Mouse (Mus musculus): ENCODE results near the gene Slit3. TPM values are rescaled to one million over a fixed set of nuclear protein-coding genes. Genes with fewer than 3 reads are reported as not detected.

The Slit3 gene
- polyA plus RNA-seq, 1 experiment from 2014 or later: 0.03 TPM

- no peak for TF ChIP-seq CTCF (IDR thresholded peaks at IDR 0.05)
- CTCF ChIA-PET: no interaction called here
- ATAC-seq (no peak), DNase-seq (ENCODE audit: low read depth, low spot score) (no peak)
- H3K27me3 ChIP-seq: no peaks in the 10 kb centered on the region
- POLR2A ChIA-PET: no interaction called here
- in situ Hi-C loops (cut with MboI; ENCODE audit: low pct_unique_long_range_greater_than_20kb): no loop called here
Measured at GRCm38 (mm10) chr11:35155281-35155680, 34.3 kb downstream of the Slit3 start.

DNA sequence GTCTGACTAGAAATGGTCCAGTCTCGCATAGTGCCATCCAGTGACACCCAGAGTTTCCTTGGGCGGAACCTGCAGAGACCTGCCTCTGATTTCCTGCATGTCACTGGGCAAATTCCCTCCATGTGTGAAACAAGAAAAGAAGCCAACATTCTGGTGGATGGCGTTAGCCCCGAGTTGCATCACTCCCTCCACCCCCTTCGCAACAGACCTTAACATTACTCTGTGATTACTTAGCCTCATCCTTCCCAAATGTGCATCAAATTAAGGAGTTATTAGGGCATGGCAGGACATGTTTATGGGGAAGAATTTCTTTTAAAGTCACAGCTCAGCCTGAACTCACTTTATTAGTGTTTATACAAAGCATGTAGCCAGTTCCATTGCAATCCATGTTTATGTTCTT, 35.7 kb downstream of the Slit3 start:
- TF ChIP-seq CTCF (IDR thresholded peaks at IDR 0.05): no peak
- CTCF ChIA-PET: no interaction called here
- H3K27me3 ChIP-seq: no peaks in the 10 kb centered on the region
- DNase-seq (ENCODE audit: low read depth, low spot score) (no peak), ATAC-seq (no peak)
- in situ Hi-C loops (cut with MboI; ENCODE audit: low pct_unique_long_range_greater_than_20kb): no loop called here
- POLR2A ChIA-PET: no interaction called here

DNA sequence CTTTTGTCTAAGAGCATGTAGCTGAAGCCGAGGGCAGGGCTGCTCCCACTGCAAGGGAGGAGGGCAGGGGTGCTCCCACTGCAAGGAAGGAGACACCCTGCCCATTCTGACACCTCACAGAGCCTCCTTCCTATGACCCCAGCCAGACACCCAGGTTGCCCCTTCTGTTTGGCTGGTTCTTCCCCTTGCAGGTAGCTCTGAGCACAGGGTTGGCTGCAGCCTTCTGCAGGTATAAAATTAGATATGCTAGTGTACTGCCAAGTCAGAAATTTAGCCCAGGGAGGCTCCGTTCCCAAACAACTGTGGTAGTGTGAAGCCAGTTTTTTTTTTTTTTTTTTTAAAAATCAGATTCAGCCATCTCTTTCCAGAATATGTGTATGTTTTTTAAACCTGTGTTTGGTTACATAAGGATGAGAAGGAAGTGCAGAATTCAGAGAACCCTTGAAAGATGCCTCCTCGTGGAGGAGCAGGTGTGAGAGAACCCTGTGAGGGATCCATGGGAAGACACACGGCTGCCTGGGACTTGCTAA, 39.7 kb downstream of the Slit3 start:
- in situ Hi-C loops (cut with MboI; ENCODE audit: low pct_unique_long_range_greater_than_20kb): no loop called here
- no peak for DNase-seq (ENCODE audit: low read depth, low spot score)
- no peaks in the 10 kb centered on the region for H3K27me3 ChIP-seq
- ChIA-PET CTCF (no interaction called here), POLR2A (no interaction called here)
- no peak for ATAC-seq
- no peak for TF ChIP-seq CTCF (IDR thresholded peaks at IDR 0.05)

DNA sequence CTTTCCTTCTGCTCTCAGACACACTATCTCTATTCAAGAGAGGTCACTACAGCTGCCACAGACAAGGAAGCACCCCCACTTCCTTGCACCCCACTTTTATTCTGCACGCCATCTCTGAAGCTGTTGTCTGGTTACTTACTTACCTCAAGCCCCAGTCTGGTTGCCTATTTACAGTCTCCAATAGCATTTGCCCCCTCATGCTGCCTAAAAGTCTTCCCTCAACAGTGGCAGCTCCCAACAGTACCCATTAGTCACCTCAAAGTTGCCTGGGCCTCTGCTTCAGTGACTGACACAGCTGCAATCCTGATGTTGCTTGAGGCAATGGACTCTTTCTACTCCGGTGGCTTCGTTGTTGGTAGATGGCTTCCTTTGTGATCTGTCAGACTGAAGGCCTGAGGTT, 42.4 kb downstream of the Slit3 start:
- ChIA-PET CTCF (no interaction called here), POLR2A (interaction anchor here (0.7 kb wide), 1 partner anchor 439 kb away, joined by 3 read pairs; no protein-coding TSS in a partner anchor)
- no peak for ATAC-seq
- peaks cover 3% of the 10 kb centered on the region for H3K27me3 ChIP-seq
- TF ChIP-seq CTCF (IDR thresholded peaks at IDR 0.05): no peak
- in situ Hi-C loops (cut with MboI; ENCODE audit: low pct_unique_long_range_greater_than_20kb): no loop called here
- no peak for DNase-seq (ENCODE audit: low read depth, low spot score)

DNA sequence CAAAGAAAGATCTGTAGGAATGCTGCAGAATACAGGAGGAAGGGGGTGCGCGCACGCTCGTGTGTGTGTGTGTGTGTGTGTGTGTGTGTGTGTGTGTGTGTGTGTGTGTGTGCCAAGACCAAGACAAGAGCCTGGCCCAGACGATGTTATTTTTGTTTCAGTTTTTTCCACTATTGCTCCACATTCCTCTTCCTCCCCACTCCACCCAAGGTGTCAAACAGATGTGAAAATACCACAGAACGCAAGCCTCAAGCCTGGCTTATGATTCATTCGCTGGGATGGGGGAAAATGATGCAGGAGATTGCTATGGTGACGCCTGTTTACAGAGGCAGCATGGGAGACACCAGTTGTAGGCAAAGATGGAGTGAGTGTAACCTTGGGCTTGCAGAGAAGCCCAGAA, 46.2 kb downstream of the Slit3 start:
- ChIA-PET POLR2A (no interaction called here), CTCF (no interaction called here)
- DNase-seq (ENCODE audit: low read depth, low spot score) (no peak), ATAC-seq (no peak)
- in situ Hi-C loops (cut with MboI; ENCODE audit: low pct_unique_long_range_greater_than_20kb): no loop called here
- TF ChIP-seq CTCF (IDR thresholded peaks at IDR 0.05): no peak
- H3K27me3 ChIP-seq: peaks cover 3% of the 10 kb centered on the region

- ATAC-seq (no peak), DNase-seq (ENCODE audit: low read depth, low spot score) (no peak)
- no peak for TF ChIP-seq CTCF (IDR thresholded peaks at IDR 0.05)
- ChIA-PET POLR2A (no interaction called here), CTCF (no interaction called here)
- H3K27me3 ChIP-seq: peaks cover 8% of the 10 kb centered on the region
- in situ Hi-C loops (cut with MboI; ENCODE audit: low pct_unique_long_range_greater_than_20kb): no loop called here
Measured at GRCm38 (mm10) chr11:35171505-35171904, 50.5 kb downstream of the Slit3 start.

DNA sequence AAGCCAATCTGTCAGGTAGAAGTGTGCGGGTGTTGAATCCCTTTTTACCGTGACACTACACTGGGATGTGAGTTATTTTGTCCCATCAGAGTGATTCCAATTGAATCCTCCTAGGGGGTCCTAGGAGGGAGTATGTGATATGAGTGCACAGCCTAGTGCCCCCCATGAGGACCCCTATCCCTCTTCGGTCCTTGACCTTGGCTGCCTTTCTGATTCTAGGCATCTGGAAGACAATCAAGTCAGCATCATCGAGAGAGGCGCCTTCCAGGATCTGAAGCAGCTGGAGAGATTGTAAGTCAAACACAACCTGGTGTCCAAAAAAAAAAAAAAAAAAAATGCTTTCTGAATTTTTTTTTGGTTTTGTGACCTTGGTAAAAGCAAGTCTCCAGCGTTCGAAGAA, 56.5 kb downstream of the Slit3 start:
- DNase-seq (ENCODE audit: low read depth, low spot score) (no peak), ATAC-seq (no peak)
- peaks cover 15% of the 10 kb centered on the region for H3K27me3 ChIP-seq
- no peak for TF ChIP-seq CTCF (IDR thresholded peaks at IDR 0.05)
- ChIA-PET CTCF (interaction anchor here (1.2 kb wide), 1 partner anchor 40 kb away, joined by 3 read pairs; no protein-coding TSS in a partner anchor), POLR2A (no interaction called here)
- in situ Hi-C loops (cut with MboI; ENCODE audit: low pct_unique_long_range_greater_than_20kb): no loop called here

DNA sequence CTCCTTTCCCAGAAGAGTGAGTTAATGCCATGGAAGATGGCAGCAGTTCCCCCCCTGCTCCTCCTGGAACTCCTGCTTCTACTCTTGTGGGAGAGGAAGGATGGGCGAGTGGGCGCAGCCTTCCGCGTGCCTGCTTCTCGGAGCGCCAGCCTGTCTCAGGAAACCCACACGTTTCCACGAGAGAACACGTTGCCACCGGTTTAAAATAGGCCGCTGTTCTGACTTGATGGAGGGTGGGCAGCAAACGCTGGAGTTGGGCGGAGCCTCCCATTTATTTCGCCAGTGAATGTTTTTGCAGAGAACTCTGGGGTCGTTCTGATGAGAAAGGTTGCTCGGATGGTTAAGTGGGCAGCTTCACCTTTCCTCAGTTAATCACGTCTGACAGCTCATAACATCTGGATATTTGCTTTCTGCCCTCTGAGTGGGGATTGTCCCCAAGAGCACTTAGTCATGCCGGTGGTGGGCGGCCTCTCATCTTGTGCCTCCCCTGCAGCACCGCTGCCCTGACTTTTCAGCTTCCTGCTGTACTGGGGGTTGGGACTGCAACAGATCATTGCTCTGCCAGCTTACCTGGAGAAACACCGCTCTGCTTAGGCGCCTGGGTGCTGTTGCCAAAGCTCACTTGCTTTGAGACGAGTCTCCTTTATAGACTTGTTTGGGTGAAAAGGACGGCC, 57.3 kb downstream of the Slit3 start:
- ATAC-seq: no peak
- in situ Hi-C loops (cut with MboI; ENCODE audit: low pct_unique_long_range_greater_than_20kb): no loop called here
- no peak for TF ChIP-seq CTCF (IDR thresholded peaks at IDR 0.05)
- peaks cover 15% of the 10 kb centered on the region for H3K27me3 ChIP-seq
- ChIA-PET CTCF (interaction anchor here (1.2 kb wide), 1 partner anchor 40 kb away, joined by 3 read pairs; no protein-coding TSS in a partner anchor), POLR2A (no interaction called here)
- DNase-seq (ENCODE audit: low read depth, low spot score): no peak

- ATAC-seq: no peak
- in situ Hi-C loops (cut with MboI; ENCODE audit: low pct_unique_long_range_greater_than_20kb): no loop called here
- ChIA-PET POLR2A (no interaction called here), CTCF (no interaction called here)
- DNase-seq (ENCODE audit: low read depth, low spot score): no peak
- TF ChIP-seq CTCF (IDR thresholded peaks at IDR 0.05): no peak
- peaks cover 11% of the 10 kb centered on the region for H3K27me3 ChIP-seq
Measured at GRCm38 (mm10) chr11:35179305-35179704, 58.3 kb downstream of the Slit3 start.

GRCm38 (mm10) chr11:35182887-35183286, 61.9 kb downstream of the Slit3 start:
- POLR2A ChIA-PET: no interaction called here
- ATAC-seq (no peak), DNase-seq (ENCODE audit: low read depth, low spot score) (no peak)
- CTCF ChIA-PET: no interaction called here
- no peak for TF ChIP-seq CTCF (IDR thresholded peaks at IDR 0.05)
- peaks cover 14% of the 10 kb centered on the region for H3K27me3 ChIP-seq
- in situ Hi-C loops (cut with MboI; ENCODE audit: low pct_unique_long_range_greater_than_20kb): no loop called here

- H3K27me3 ChIP-seq: peaks cover 13% of the 10 kb centered on the region
- DNase-seq (ENCODE audit: low read depth, low spot score) (no peak), ATAC-seq (no peak)
- ChIA-PET CTCF (no interaction called here), POLR2A (interaction anchor here (0.6 kb wide), 1 partner anchor 46 kb away, joined by 3 read pairs; no protein-coding TSS in a partner anchor)
- in situ Hi-C loops (cut with MboI; ENCODE audit: low pct_unique_long_range_greater_than_20kb): no loop called here
- no peak for TF ChIP-seq CTCF (IDR thresholded peaks at IDR 0.05)
Measured at GRCm38 (mm10) chr11:35194826-35195225, 73.8 kb downstream of the Slit3 start.

GRCm38 (mm10) chr11:35196777-35197176, 75.8 kb downstream of the Slit3 start:
- CTCF ChIA-PET: no interaction called here
- in situ Hi-C loops (cut with MboI; ENCODE audit: low pct_unique_long_range_greater_than_20kb): no loop called here
- TF ChIP-seq CTCF (IDR thresholded peaks at IDR 0.05): no peak
- peaks cover 13% of the 10 kb centered on the region for H3K27me3 ChIP-seq
- ATAC-seq: no peak
- DNase-seq (ENCODE audit: low read depth, low spot score): no peak
- POLR2A ChIA-PET: no interaction called here

All from Patski (cell line).